Mouse (Mus musculus) spleen, adult 2 months (tissue): ENCODE measurements around the gene Nek7. TPM values are rescaled to one million over a fixed set of nuclear protein-coding genes. Genes with fewer than 3 reads are reported as not detected.

Experiments used
- DNase-seq, 2 experiments: peaks; one replicate each; pipeline versions ENCODE4 v3.0.0 to v3.0.0-alpha.2; 2012 to 2021; ENCODE audit warnings: low spot score in 2 of 2, low read depth in 1 of 2
- H3K27ac ChIP-seq: fragments of 200-500 bp; 2 replicates; pipeline ENCODE4 v1.5.1; 2012; ENCODE audit warnings: low read length, inconsistent platforms; ENCODE audit not compliant: insufficient read depth
- H3K27me3 ChIP-seq: fragments of 200-500 bp; 2 replicates; pipeline ENCODE4 v1.6.1; 2012; ENCODE audit warnings: mild to moderate bottlenecking, moderate library complexity, low read length, inconsistent platforms; ENCODE audit not compliant: control insufficient read depth, insufficient read depth
- H3K36me3 ChIP-seq: fragments of 200-500 bp; 2 replicates; pipeline ENCODE4 v1.6.1; 2012; ENCODE audit warnings: mild to moderate bottlenecking, low read length, inconsistent platforms; ENCODE audit not compliant: control insufficient read depth, insufficient read depth
- H3K4me1 ChIP-seq: fragments of 200-500 bp; 2 replicates; pipeline ENCODE4 v1.6.1; 2011; ENCODE audit warnings: inconsistent platforms; ENCODE audit not compliant: control insufficient read depth, insufficient read depth, insufficient read length
- H3K4me3 ChIP-seq: fragments of 200-500 bp; 2 replicates; pipeline ENCODE4 v1.5.1; 2011; ENCODE audit warnings: mild to moderate bottlenecking, inconsistent platforms; ENCODE audit not compliant: insufficient read depth, insufficient read length; ENCODE audit errors: extremely low read depth
- CTCF ChIP-seq: fragments of 200-500 bp; IDR thresholded peaks from 2 replicates; pipeline ENCODE4 v1.5.1; 2011; ENCODE audit warnings: mild to moderate bottlenecking, inconsistent platforms; ENCODE audit not compliant: insufficient read depth, insufficient read length, insufficient replicate concordance; ENCODE audit errors: extremely low read depth
- POLR2A ChIP-seq: fragments of 200-500 bp; IDR thresholded peaks from 2 replicates; pipeline ENCODE4 v1.6.1; 2011; ENCODE audit warnings: low read depth, low read length, inconsistent platforms
- WGBS: fragments of 180-500 bp; shearing (Covaris S2); methylation state at CpG from one replicate; pipeline ENCODE4 v1.1.7; 2018; 5-methylcytosine and 5-hydroxymethylcytosine counted together
- polyA plus RNA-seq: library from polyadenylated mRNA; depleted of rRNA; stranded (reverse); fragments of >200 nt; gene quantifications from 2 replicates; pipeline ENCODE4 v1.2.3, GENCODE M21; 2012

Gene Nek7
- polyA plus RNA-seq, 1 experiment = 6.5 TPM

- Histone ChIP-seq H3K4me3 (no peak overlapping the region), H3K27me3 (no peaks in the 10 kb centered on the region), H3K27ac (no peak overlapping the region), H3K4me1 (peaks cover 4% of the 10 kb centered on the region; the same call in 1 of the 2 replicates), H3K36me3 (peaks cover 8% of the 10 kb centered on the region; the same call in 1 of the 2 replicates)
- no peak for TF ChIP-seq POLR2A
- TF ChIP-seq CTCF = no peak
- DNase-seq = no peak
- 66% methylated on average over 5 of the region's 5 CpGs for WGBS
These were observed 101.7 kb downstream of the Nek7 start for GRCm38 (mm10) chr1:138518235-138518634.

- no peak overlapping the region for H3K4me3 ChIP-seq
- no peaks in the 10 kb centered on the region for H3K27me3 ChIP-seq
- peaks cover 4% of the 10 kb centered on the region; the same call in 1 of the 2 replicates for H3K4me1 ChIP-seq
- WGBS = 11% methylated on average over 6 of the region's 6 CpGs
- no peak overlapping the region for H3K27ac ChIP-seq
- peak in 1 of 2 experiments; percentile 9 for DNase-seq
- peaks cover 8% of the 10 kb centered on the region; the same call in 1 of the 2 replicates for H3K36me3 ChIP-seq
- TF ChIP-seq POLR2A (no peak), CTCF (no peak)
These were observed 102.4 kb downstream of the Nek7 start for GRCm38 (mm10) chr1:138517360-138518099.

- TF ChIP-seq POLR2A (no peak), CTCF (no peak)
- H3K27me3 ChIP-seq = no peaks in the 10 kb centered on the region
- H3K4me3 ChIP-seq = no peak overlapping the region
- peaks cover 4% of the 10 kb centered on the region; the same call in 1 of the 2 replicates for H3K4me1 ChIP-seq
- peak; percentile 7 to 9 for DNase-seq
- 32% methylated on average over 2 of the region's 2 CpGs for WGBS
- H3K36me3 ChIP-seq = peaks cover 8% of the 10 kb centered on the region; the same call in 1 of the 2 replicates
- H3K27ac ChIP-seq = no peak overlapping the region
These were observed 103.0 kb downstream of the Nek7 start for GRCm38 (mm10) chr1:138516946-138517345.

- Histone ChIP-seq H3K27ac (no peak overlapping the region), H3K4me3 (no peak overlapping the region), H3K4me1 (peaks cover 4% of the 10 kb centered on the region; the same call in 1 of the 2 replicates), H3K36me3 (peaks cover 8% of the 10 kb centered on the region; the same call in 1 of the 2 replicates), H3K27me3 (no peaks in the 10 kb centered on the region)
- TF ChIP-seq CTCF = no peak
- TF ChIP-seq POLR2A = no peak
- 91% methylated on average over 9 of the region's 9 CpGs for WGBS
- no peak for DNase-seq
These were observed 104.6 kb downstream of the Nek7 start for GRCm38 (mm10) chr1:138515362-138515761.

GRCm38 (mm10) chr1:138513982-138514381 is 106.0 kb downstream of the Nek7 start:
- Histone ChIP-seq H3K27me3 (no peaks in the 10 kb centered on the region), H3K4me3 (no peak overlapping the region), H3K4me1 (peaks cover 4% of the 10 kb centered on the region; the same call in 1 of the 2 replicates), H3K27ac (no peak overlapping the region), H3K36me3 (peaks cover 8% of the 10 kb centered on the region; the same call in 1 of the 2 replicates)
- TF ChIP-seq CTCF (no peak), POLR2A (no peak)
- WGBS = 92% methylated on average over 4 of the region's 4 CpGs
- no peak for DNase-seq

- H3K4me1 ChIP-seq = no peaks in the 10 kb centered on the region
- H3K27ac ChIP-seq = no peak overlapping the region
- H3K36me3 ChIP-seq = peaks cover 8% of the 10 kb centered on the region; the same call in 1 of the 2 replicates
- H3K27me3 ChIP-seq = no peaks in the 10 kb centered on the region
- H3K4me3 ChIP-seq = no peak overlapping the region
- DNase-seq = no peak
- WGBS = 87% methylated on average over 4 of the region's 4 CpGs
- TF ChIP-seq CTCF (no peak), POLR2A (no peak)
These were observed 109.4 kb downstream of the Nek7 start for GRCm38 (mm10) chr1:138510566-138510965.

- Histone ChIP-seq H3K27me3 (no peaks in the 10 kb centered on the region), H3K4me1 (no peaks in the 10 kb centered on the region), H3K36me3 (0 out of 2 replicates have a peak, but pooled peaks cover 2% of the 10 kb centered on the region), H3K4me3 (no peak overlapping the region), H3K27ac (no peak overlapping the region)
- 75% methylated on average over 13 of the region's 13 CpGs for WGBS
- no peak for DNase-seq
- TF ChIP-seq CTCF (no peak), POLR2A (no peak)
These were observed 112.4 kb downstream of the Nek7 start for GRCm38 (mm10) chr1:138507446-138508043.
